Mouse (Mus musculus) inflammation-experienced regulatory T-cells, adult 16 weeks (primary cell): ENCODE results near the gene Tldc1. TPM values are rescaled to one million over a fixed set of nuclear protein-coding genes. Genes with fewer than 3 reads are reported as not detected.

ENCODE experiments used
- polyA plus RNA-seq: library from polyadenylated mRNA; unstranded; fragments of 100-300 nt; shearing (Covaris generic); gene quantifications from one replicate; pipeline ENCODE4 v1.2.1, GENCODE M21; 2017

The Tldc1 gene
- polyA plus RNA-seq, result 15.0 TPM

GRCm38 (mm10) chr8:119778263-119778662, at the start of gene Tldc1:
Gene Tldc1 (minus strand): TSS chr8:119778416.

Other genes starting within 250 kb of the Tldc1 start
- 126 TPM for gene Mbtps1, start 219.7 kb downstream of the Tldc1 start, polyA plus RNA-seq
- 138 TPM for gene Hsdl1, start 203.2 kb downstream of the Tldc1 start, polyA plus RNA-seq
- not detected for gene Dnaaf1, start 203.2 kb downstream of the Tldc1 start, polyA plus RNA-seq
- 44.3 TPM for gene Taf1c, start 173.2 kb downstream of the Tldc1 start, polyA plus RNA-seq
- not detected for gene Adad2, start 165.7 kb downstream of the Tldc1 start, polyA plus RNA-seq
- gene Kcng4, start 142.7 kb downstream of the Tldc1 start, polyA plus RNA-seq, result not detected
- not detected for gene Wfdc1, start 112.1 kb downstream of the Tldc1 start, polyA plus RNA-seq
- gene Atp2c2, start 78.4 kb downstream of the Tldc1 start, polyA plus RNA-seq, result not detected
- 430 TPM for gene Cotl1, start 62.1 kb upstream of the Tldc1 start, polyA plus RNA-seq
- 19.2 TPM for gene Klhl36, start 83.8 kb upstream of the Tldc1 start, polyA plus RNA-seq
- 100 TPM for gene Usp10, start 131.9 kb upstream of the Tldc1 start, polyA plus RNA-seq
- gene Gm20388, start 132.4 kb upstream of the Tldc1 start, polyA plus RNA-seq, result 7.1 TPM
- gene Crispld2, start 214.0 kb upstream of the Tldc1 start, polyA plus RNA-seq, result 0.10 TPM